In genomic region chr11:71751689-71752088, GRCm38 (mm10) we compare ENCODE assay signal across 8 mouse cellular contexts. TPM values are rescaled to one million over a fixed set of nuclear protein-coding genes. Genes with fewer than 3 reads are reported as not detected.
DNase-seq lines count a peak whose midpoint lies in the region; ATAC-seq and TF ChIP-seq lines count a peak whose summit lies in the region.

No protein-coding gene starts in this region.

- H3K4me1 ChIP-seq in kidney, adult 2 months (ENCODE audit: control insufficient read depth, insufficient read depth, low read length), result no peaks in the 10 kb centered on the region
- H3K4me1 ChIP-seq in hindbrain, embryonic 10.5 days (replicated peaks), result peaks cover 84% of the 10 kb centered on the region
- H3K4me1 ChIP-seq in midbrain, embryonic 12.5 days, result peaks cover 61% of the 10 kb centered on the region

- no peaks in the 10 kb centered on the region for H3K36me3 ChIP-seq in kidney, adult 2 months (ENCODE audit: control insufficient read depth, insufficient read depth, low read length)
- no peaks in the 10 kb centered on the region for H3K36me3 ChIP-seq in hindbrain, embryonic 10.5 days
- H3K36me3 ChIP-seq in midbrain, embryonic 12.5 days, result no peaks in the 10 kb centered on the region

- WGBS in kidney, adult 2 months, result 28% methylated on average over 12 of the region's 12 CpGs
- WGBS in hindbrain, embryonic 10.5 days, result 26% methylated on average over 12 of the region's 12 CpGs
- WGBS in midbrain, embryonic 12.5 days, result 15% methylated on average over 12 of the region's 12 CpGs

- no peaks in the 10 kb centered on the region; the same call in 1 of the 2 replicates for H3K27me3 ChIP-seq in kidney, adult 2 months (replicated peaks; ENCODE audit: control insufficient read depth, insufficient read depth, low read length)
- H3K27me3 ChIP-seq in hindbrain, embryonic 10.5 days (ENCODE audit: insufficient read depth, poor library complexity, severe bottlenecking), result peaks cover 34% of the 10 kb centered on the region
- 0 out of 2 replicates have a peak, but pooled peaks cover 4% of the 10 kb centered on the region for H3K27me3 ChIP-seq in midbrain, embryonic 12.5 days

- no peak for TF ChIP-seq CTCF in kidney, adult 2 months (conservative IDR thresholded peaks at IDR 0.05; ENCODE audit: insufficient read depth, insufficient read length, low read depth, low read length)

- no peak for ATAC-seq in midbrain, embryonic 12.5 days (ENCODE audit: low FRiP score, low read depth)

- peak overlapping the region; percentile 82 for H3K4me2 ChIP-seq in midbrain, embryonic 12.5 days (replicated peaks)

- DNase-seq in kidney, adult 2 months, result no peak
- no peak for DNase-seq in kidney, postnatal 14 days
- DNase-seq in cerebellum, adult 9-10 months, result peak; percentile 47
- no peak for DNase-seq in hindbrain, embryonic 10.5 days (ENCODE audit: low spot score)
- no peak for DNase-seq in right cerebral cortex, adult 18-20 months
- no peak for DNase-seq in frontal cortex, postnatal 25 days (ENCODE audit: low spot score in 2 of 2)
- DNase-seq in kidney, adult 18-20 months, result no peak

- no peaks in the 10 kb centered on the region for H3K9me3 ChIP-seq in hindbrain, embryonic 10.5 days
- no peaks in the 10 kb centered on the region for H3K9me3 ChIP-seq in midbrain, embryonic 12.5 days

- H3K4me3 ChIP-seq in kidney, adult 2 months (ENCODE audit: insufficient read depth, low read depth, low read length), result peak overlapping the region; percentile 52
- peak overlapping the region; percentile 91 for H3K4me3 ChIP-seq in hindbrain, embryonic 10.5 days
- peak overlapping the region; percentile 78 for H3K4me3 ChIP-seq in midbrain, embryonic 12.5 days

- H3K9ac ChIP-seq in midbrain, embryonic 12.5 days (replicated peaks), result peak overlapping the region; percentile 95

- no peak overlapping the region for H3K27ac ChIP-seq in kidney, adult 2 months (ENCODE audit: insufficient read depth, low read depth, low read length)
- peak overlapping the region; percentile 97 for H3K27ac ChIP-seq in hindbrain, embryonic 10.5 days
- H3K27ac ChIP-seq in midbrain, embryonic 12.5 days (replicated peaks), result peak overlapping the region; percentile 85; the same call in 1 of the 2 replicates

- TF ChIP-seq POLR2A in kidney, adult 2 months (IDR thresholded peaks at IDR 0.05; ENCODE audit: low read depth, low read length), result no peak

RNA-seq across cellular contexts. Expression of gene Wscd1, which starts 2.0 kb away (rescaled TPM):
- polyA plus RNA-seq in kidney, adult 2 months (2012; rRNA removed), result 11.5 and 12.5 TPM in 2 replicates
- polyA plus RNA-seq in hindbrain, embryonic 10.5 days (2016; fragmentation: Nextera tagmentation; extraction: Ambion mirVana), result 52.4 and 69.5 TPM in 2 replicates
- polyA plus RNA-seq in midbrain, embryonic 12.5 days (2016; fragmentation: Nextera tagmentation; extraction: Ambion mirVana), result 94.6 and 109 TPM in 2 replicates
